Mouse (Mus musculus) c-Kit-positive CD71-positive TER-119-negative erythroid progenitor cells, embryonic 14.5 days (primary cell): Measurements from ENCODE around the gene Dlgap1.

Source experiments
- DNase-seq: peaks from one replicate; pipeline ENCODE4 v3.0.0-alpha.2; 2013; ENCODE audit warnings: low read depth

The Dlgap1 gene

DNA sequence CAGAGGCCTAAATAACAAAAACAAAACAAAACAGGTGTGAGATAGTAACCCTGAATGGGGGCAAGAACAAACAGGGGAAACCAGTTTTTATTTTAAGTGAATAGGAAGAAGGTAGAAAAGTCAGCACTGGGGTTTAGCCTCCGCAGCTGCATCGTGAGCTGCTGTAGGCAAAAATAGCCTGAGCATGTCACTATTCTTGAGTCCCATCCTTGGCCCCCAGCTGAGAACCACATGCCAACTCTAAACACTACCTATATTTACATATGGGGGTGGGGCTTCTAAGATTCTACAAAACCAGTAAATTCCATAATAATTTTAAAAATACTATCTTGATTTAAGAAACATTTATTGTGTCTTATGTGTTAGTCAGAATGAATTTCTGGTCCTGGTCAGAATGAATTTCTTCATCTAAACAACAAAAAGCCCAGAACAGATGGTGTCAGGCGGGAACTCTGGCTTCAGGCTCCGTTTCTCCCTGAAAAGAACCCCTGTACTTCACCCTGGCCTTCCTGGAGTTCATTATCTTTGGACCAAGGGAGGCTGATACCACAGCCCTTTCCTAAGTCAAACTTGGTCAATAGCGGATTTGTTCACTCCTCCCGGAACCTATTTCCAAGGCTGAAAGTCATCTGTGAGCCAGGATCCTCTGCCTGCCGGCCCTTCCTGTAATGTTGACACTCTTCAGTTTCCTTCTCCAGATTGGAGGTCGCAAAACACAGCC, 494.1 kb downstream of the Dlgap1 start:
- no peak for DNase-seq

DNA sequence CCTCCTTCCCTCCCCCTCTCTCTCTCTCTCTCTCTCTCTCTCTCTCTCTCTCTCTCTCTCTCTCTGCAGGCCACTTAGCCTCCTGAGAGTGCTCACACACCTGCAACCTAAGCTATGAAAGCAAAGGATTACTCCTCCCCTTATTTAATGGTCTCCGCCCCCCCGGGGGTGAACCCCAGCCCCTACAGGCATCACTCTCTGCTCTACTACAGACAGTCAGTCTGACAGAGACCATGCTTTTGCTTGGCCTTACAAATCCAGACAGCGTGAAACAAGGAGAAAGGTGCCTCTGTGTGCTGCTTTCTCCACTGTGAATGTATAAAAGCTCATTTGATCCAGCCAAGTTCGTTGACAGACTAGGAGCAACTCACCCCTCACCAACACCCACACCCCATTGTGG, 497.5 kb downstream of the Dlgap1 start:
- no peak for DNase-seq

DNA sequence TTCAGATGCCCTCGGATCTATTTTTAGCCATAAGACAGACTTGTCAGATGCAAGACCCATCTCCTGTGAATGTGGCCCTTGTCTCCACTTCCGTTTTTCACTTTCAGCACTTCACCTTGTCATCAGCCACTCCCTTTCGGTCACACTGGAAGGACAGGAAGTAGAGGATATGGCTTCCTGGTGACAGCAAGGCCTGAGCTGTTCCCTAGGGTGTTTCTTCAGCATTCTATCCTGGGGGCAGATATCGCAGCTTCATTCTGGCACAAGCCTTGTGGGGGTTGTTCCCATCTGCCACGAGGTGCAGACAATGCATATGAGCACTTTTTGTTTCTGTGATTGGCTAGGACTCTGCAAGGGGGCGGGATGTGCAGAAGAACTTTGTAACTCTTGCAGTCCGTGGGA, 502.1 kb downstream of the Dlgap1 start:
- DNase-seq: no peak

DNA sequence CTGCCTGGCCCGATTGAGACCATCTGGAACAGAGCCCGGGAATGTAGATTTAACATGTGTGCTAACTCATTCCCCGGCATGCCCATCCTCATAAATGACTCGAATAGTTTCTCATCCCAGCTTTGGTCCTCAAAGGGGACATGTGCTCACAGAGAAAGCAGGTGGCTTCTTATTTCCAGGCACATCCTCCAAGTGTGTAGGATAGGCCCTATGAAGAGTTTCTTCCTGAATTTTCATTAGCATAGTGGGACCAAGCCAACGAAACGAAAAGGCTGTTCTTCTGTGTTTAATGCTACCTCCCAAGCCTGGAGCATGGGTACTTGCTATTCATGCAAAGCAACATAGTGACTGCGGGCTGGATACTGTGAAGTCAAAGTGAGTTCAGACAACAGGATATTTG, 503.3 kb downstream of the Dlgap1 start:
- DNase-seq: no peak

DNA sequence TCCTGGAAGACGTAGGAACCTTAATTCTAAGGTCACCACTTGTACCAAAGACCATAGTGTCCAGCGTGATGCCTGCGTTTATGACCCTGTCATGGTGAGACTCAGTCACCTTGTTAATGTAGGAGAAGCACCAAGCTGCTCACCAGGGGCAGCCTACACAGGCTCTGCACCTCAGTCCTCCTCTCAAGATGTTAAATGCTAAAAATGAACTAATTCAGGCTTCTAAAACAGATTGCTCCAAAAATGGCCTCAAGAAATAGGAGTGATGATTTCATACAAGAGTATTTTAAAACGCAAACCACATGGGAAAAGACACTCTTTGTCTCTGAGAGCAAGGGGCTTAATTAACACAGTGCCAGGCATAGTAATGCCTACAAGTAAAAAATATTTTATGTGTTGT, 505.0 kb downstream of the Dlgap1 start:
- no peak for DNase-seq

DNA sequence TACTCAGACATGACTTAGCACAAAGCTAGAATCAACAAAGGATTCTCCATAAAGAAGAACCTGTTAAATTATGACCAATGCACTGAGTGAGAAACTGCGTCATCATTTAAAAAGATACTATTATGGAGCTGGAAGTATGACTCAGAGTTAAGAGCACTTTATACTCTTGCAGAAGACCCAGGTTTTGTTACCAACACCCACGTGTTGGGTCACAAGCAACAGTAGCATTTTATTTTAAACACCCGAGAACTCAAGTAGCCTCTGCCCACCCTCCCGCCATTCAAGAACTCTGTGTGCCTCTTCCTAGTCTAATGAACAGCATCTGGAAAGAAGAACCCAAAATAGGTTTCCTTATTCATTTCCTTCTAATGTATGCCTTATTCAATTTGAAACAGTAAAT, 514.8 kb downstream of the Dlgap1 start:
- no peak for DNase-seq

DNA sequence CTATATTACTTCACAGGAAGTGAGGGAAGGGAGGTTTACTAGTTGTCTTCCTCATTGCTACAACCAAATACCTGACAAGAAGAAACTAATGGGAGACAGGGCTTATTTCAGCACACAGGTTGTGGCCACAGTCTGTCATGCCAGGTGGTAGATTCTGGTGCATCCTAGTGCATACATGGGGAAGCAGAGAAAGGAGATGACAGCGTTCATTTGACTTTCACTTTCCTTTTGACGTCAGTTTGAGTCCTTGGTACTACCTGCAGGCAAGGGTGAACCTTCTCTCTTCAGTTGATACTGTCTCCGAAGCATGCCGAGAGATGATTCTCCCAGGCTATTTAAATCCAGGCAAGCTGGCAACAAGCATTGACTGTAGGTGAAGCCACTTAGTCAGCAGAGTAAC, 516.8 kb downstream of the Dlgap1 start:
- no peak for DNase-seq

DNA sequence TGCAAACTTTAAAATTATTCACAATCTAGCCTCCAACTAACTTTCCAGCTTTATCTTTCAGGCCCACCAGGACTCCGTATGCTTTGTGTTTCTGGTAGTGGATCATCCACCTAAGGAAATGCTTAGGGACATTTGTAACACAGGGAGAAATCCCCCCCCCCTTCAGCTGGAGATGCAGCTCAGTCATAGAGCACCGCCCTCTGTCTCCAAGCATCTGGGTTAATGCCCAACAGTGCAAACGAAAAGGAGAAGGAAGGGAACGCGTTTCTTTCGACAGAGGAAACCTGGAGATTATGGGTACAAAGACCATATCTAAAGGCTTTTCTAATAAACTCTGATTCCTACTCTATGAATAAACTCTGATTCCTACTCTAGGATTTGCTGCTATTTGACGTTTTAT, 517.4 kb downstream of the Dlgap1 start:
- no peak for DNase-seq

DNA sequence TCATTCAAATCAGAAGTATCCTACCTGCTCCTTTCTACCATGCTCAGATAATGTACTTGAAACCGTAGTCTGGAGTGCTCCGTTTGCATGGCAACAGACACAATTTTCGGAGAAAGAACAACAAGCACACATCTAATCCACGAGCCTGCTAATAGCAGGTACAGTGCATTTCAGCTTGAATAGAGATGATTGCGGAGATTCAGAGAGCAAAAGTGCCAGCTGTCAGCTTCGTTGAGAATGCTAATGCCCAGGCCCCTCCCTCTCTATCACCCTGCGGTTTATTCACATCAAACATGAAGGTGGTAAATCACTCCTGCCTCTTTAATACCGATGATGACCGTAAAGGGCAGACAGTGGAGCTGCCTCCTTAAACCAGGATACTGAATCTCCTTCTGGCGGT, 518.0 kb downstream of the Dlgap1 start:
- no peak for DNase-seq

DNA sequence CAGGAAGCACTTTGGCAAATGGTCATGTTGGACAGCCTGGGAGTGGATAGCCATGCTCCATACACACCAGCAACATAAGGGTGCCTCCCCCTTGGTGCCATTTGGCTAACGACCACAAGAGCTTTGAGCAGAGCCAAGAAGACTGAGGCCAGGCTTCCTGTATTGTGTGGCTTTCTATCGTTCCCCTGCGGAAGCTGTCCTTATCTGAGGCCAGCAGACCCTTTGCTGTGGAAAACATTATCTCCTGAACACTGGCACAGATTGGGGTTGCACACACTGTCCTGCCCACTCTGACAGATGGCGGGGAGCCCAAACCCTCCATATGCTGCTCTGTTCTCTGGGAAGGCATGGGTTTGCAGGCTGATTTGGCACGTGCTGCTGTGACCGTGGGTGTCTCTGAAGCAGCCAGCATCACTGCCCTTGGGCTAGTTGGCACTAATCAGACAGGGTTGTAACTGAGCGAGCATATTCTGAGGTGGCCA, 520.0 kb downstream of the Dlgap1 start:
- no peak for DNase-seq

DNA sequence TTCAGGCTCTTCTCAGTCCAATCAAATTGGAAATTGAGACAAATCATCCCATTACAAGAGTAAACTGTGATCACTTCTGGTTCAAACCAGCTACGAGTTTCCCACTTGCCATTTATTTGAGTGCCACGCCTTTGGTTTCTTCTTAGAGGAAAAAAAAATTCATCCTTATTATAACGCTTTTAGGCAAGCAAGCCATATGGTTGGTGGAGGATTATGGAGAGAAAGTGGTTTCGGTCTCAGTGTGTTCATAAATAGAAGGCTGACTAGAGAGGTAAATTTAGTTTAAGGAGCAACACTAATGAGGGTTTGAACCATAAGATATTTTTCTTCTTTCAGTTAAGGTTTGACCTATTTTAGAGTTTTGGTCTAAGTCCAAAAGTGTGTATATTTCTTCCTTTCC, 522.7 kb downstream of the Dlgap1 start:
- no peak for DNase-seq

DNA sequence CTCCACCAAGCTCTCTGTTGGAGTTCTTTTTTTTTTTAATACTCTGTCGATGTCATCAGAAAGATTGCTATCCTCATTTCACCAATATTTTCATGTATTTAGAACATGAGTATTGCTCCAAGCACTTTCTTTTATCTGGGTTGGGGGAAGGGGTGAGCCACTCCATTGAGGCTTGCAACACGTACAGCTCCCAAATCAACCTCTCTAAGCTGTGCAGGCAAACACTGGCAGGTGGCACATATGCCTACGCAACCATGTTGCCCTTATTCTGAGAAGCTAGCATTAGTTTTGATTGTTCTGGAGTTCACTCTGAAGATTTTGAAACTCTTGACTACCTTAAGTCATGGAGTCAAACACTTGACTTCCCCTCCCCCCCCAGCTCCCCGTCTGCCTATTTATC, 525.5 kb downstream of the Dlgap1 start:
- DNase-seq: no peak

DNA sequence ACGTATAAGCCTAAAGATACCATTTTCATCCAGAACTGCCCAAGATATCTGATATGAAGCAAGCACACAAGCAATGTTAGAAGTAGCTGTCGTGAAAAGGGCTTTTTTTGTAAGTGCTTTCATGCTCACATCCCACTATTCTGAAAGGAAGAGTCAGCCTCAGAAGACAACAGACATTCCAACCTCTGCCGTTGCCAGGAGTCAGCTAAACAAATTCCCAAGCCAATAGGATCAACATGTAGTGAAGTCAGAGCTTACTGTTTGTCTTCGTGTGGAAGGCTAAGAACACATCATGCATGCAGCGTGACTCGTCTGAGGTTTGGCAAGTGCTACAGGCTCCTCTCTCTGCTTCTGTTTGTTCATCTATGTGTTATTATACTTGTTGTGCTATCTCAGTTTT, 529.4 kb downstream of the Dlgap1 start:
- no peak for DNase-seq

DNA sequence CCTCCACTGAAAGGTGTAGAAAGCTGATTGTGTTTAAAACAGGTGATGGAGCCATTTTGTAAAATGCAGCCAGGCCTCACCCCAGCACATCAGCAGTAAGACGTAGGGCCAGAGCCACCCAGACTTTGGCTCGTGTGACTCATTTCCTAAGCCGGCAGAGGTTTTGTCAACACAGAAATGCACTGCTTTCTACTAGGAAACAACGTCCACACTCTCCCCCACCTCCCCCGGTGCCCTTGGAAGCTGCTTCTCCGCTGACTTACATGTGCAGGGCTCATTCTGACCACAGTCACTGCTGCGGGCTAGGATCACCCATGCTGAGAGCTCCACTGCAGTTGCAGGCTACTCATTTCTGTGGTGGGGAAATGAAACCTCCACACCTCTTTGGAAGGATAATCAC, 533.1 kb downstream of the Dlgap1 start:
- DNase-seq: no peak

DNA sequence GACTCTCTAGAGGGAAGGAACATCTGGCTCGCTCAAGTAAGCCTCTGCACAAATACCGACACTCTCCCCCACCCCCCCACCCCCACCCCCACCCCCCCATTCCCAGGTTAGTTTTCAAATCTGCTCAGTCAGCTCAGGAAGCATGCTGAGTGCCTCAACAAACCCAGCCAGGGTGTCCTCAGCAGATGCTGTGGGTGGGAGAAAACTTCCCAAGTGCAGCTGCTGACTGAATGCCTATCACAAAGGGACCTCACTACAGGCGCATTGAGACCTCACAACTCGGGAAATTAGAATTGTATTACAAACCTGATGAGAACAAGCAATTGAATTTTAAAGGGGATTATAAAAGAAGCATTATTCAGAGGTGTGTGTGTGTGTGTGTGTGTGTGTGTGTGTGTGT, 538.9 kb downstream of the Dlgap1 start:
- DNase-seq: no peak

DNA sequence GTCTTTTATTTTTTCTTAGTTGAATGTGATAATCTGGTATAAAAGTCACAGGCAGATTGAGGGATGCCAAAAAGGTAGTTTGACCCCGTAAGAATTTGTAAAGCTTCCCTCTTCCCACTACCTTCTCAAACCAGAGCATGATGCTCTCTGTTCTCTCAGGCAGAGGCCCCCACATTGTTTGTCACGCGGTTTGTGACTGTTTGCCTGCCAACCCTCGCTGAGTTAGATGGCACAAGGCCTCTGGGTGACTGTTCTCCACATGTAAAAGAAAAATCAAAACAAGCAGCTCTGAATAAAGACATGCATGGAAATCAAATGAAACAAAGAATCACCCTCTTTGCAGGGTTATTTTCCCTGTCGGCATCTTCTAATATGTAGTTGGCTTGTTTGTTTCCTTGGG, 541.6 kb downstream of the Dlgap1 start:
- DNase-seq: no peak

DNA sequence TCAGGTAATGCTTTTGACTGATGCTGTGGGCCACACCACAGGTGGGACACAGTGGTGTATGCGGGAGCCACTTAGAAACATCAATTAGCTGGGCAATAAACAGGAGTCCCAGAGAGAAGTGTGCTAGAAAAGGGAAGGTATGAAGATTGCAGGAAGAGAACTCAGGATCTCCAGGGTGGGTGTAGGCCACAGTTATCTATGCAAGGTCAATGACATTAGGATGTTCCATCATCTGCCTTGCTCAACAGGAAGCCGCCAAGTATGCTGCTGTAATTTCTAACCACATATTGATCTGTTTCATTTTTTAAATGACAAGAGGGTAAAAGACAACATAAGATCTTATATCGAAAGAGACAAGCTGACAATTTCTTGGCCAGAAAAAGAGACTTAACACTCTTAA, 542.5 kb downstream of the Dlgap1 start:
- DNase-seq: no peak

DNA sequence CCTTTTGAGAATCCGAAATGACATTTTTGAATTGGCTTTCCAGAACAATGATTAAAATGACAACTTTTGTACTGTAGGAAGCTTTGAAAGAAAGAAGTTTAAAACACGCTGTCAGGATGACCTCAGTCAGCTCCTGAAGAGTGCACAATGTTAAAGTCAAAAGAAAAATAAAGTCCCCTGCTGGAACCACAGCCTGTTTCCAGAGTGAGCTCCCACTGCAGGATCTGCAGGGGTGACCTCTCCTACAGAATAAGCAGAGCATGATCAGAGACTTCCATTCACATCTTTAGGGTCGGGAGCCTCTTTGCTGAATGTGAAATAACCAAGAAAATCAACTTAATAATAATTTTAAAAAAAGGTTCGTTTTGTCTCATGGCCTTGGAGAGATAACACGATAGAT, 544.9 kb downstream of the Dlgap1 start:
- no peak for DNase-seq

DNA sequence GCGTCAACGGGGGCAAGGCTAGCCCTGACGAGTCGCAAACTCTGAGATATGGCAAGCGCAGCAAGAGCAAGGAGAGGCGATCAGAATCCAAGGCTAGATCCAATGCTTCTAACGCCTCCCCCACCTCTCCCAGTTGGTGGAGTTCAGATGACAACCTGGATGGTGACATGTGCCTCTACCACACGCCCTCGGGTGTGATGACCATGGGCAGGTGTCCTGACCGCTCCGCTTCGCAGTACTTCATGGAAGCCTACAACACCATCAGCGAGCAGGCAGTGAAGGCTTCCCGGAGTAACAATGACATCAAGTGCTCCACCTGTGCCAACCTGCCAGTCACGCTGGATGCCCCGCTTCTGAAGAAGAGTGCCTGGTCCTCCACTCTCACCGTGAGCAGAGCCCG, 547.6 kb downstream of the Dlgap1 start:
- DNase-seq: no peak

DNA sequence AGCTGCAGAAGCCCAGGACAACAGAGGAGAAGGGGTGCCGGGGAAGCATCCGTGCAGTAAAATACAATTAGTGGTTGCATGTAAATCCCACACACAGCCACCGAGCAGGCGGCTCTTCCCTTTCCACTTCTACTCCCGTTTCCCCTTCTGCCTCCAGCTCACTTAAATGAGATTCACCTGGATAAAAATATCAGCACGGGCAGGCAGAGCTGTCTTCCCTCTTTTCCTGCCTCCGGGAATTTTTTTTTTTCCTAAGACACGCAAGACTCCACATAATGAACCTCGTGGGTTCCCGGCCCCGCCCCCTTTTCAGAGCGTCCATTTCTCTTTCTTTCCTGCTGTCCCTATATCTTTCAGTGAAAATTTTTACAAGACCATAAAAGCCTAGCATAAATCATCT, 548.5 kb downstream of the Dlgap1 start:
- DNase-seq: no peak

DNA sequence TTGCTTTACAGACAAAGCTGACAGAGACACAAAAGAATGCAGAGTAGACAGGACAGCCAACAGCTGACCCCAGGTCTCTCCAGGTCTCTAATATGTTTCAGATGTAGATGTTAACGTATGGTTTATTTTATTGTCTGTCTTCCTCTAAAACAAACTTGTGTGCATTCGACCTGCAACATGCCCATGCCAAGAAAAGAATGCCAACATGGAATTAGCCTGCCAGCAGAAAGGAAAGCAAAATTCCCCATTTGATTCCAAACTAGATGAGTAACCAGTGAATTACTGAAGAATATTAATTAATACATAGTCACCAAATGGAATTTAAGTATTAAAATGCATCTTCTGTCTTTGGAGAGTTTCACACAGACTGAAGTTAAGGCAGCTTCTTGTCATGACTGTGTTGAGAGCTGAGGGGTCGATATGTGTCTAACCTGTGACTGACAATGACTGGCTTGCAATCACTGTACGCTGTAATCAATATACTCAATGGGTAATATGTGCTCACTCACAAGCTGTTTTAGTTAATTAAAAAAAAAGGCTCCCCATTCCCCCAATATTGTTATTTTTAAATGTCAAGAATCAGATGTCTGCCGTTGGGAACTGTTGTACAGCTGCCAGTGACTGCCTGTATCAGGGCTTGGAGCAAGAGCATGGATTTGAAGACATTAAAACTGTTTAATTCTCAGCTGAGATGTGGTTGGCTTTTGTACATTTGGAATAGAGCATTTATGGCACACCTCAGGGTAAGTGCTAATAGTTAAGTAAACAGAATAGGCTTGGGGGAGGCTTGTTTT, 552.4 kb downstream of the Dlgap1 start:
- DNase-seq: no peak

DNA sequence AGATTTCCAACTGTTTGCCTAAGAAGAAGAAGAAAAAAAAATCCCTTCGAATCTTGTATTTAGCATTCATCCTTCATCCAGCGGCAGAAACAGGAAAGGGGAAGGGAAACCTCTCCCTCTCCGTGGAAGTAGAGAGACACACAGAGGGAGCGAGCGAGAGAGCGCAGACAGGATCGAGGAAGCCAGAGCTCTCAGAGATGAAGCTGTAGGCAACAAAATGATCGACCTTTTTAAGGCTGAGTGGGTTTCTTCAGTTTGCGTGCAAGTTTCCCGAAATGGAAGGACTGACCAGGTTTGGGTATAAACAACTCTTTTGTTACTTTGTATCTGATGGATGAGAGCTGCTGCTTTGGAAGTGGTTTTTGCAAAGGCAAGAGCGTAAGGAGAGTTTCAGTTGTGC, 553.1 kb downstream of the Dlgap1 start:
- no peak for DNase-seq

DNA sequence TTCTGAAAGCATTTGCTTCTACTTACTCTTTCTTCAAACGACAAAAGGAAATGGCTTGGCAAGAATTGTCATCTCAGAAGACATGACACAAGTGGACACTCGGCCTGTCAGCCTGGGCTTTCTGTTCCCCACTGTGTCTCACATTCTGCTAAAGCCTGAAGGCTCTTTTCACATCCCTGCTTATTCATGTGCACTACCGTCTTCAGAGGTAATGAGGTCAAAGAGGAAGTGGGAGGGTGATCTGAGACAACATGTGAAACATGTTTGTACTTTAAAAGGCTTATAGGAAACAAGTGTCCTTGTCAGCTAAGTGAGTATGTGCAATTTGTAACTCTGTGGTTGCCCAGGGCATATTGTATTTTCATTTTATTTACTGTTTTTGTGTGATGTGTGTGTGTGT, 557.1 kb downstream of the Dlgap1 start:
- no peak for DNase-seq

DNA sequence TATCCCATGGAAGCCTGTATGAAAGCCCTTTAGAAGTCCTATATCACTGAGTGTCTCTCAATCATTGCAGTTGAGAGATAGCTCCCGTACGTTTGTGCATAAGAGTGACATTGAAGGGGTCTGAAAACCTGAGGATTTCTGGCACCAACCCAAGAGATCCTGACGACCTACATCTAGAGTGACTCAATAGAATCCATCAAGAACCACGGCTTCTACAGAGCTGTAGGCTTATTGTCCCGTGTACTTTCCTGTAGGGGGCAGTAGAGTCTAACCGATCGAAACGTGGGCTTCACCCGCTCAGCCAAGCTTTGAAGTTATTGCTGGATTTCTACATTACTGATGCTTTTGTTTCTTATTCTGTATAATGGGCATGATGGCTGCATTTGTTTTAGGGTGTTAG, 558.2 kb downstream of the Dlgap1 start:
- no peak for DNase-seq
